Mouse (Mus musculus) liver, adult (tissue): ENCODE data around the gene Garnl3.

ENCODE experiments used
- GATA4 ChIP-seq: IDR thresholded peaks from 2 replicates; pipeline ENCODE4 v1.6.1; 2014; ENCODE audit warnings: mild to moderate bottlenecking, low read length; ENCODE audit not compliant: insufficient replicate concordance

The Garnl3 gene

GRCm38 (mm10) chr2:33074188-33074587, 57.3 kb downstream of the Garnl3 start:
- no peak for TF ChIP-seq GATA4

DNA sequence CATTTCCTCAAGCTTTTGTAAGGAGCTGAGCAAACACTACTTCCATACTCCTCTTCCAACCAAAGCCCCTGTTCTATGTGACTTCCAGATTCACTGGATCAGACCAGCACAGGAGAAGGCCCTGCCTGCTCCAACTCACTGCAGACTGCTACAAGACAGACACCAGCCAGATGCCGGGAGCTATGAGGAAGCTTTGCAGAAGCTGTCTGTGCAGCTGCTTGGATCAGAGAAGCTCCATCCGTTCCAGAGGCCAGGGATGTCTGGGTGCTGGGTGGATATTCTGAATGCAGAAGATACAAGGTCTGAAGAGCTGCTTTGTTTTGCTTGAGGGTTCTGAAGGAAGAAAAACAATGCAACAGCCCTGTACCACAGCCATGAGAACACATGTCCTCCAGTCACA, 59.1 kb downstream of the Garnl3 start:
- no peak for TF ChIP-seq GATA4

DNA sequence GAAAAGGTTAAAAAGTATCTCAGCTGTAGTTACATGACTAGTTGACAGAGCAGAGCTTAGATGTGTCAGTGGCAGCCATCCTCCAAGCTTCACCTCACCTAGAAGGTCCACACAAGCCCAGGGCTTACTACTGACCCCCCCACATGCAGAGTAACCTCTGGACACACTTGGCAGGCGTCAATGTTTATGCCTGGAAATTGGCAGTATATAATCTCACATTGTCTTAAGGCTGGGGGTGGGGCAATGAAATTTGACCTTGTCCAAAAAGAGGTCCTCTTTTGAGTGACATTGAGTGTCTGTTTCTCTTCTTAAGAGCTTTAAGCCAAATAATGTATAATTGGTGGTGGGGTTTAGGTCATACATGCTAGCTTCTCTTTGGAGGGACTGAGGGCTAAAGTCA, 65.8 kb downstream of the Garnl3 start:
- TF ChIP-seq GATA4, result no peak

- no peak for TF ChIP-seq GATA4
Observed at GRCm38 (mm10) chr2:33062744-33063143, 68.7 kb downstream of the Garnl3 start.

DNA sequence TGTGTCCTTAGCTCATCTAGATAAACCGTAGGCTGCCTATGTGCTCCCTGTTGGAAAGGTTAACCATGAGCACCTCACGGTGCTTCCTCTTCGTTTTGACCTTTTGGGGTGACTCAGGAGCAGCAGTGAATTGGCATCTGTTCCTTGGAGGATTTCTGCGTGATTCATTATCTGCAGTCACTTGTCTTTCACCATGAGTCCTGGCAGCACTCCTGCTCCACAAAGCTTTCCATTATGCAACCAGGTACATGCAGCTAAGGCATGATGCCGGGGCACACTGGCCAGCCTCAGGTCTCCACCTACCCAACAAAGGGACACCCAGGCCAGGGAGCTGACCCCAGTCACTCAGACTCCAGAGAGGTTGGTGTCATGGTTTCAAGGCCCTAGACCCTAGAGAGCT, 72.5 kb downstream of the Garnl3 start:
- TF ChIP-seq GATA4, result no peak

DNA sequence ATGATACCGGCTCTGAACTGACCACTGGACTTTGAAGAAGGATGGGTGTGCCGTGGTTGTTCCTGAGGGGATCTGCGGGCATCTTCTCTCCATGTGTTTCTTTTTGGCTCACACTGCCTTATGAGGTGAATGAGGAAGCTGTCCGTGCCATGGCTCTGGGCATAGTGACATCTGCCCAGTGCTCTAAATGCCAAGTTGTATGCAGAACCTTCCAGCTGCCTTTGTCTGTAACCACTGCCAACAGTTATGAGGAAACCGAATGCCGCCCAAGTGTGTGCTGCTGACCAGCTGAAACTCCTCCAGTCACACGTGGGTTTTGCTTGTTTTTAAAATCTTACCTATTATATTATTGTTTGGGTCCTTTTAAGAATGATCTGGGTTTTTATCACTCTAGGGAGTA, 73.9 kb downstream of the Garnl3 start:
- TF ChIP-seq GATA4, result no peak

GRCm38 (mm10) chr2:33053966-33054365, 77.5 kb downstream of the Garnl3 start:
- no peak for TF ChIP-seq GATA4

GRCm38 (mm10) chr2:33047360-33047759, 84.1 kb downstream of the Garnl3 start:
- TF ChIP-seq GATA4, result no peak

GRCm38 (mm10) chr2:33046919-33047318, 84.5 kb downstream of the Garnl3 start:
- TF ChIP-seq GATA4, result no peak

GRCm38 (mm10) chr2:33045899-33046298, 85.6 kb downstream of the Garnl3 start:
- TF ChIP-seq GATA4, result no peak

GRCm38 (mm10) chr2:33042781-33043180, 88.7 kb downstream of the Garnl3 start:
- TF ChIP-seq GATA4, result no peak

GRCm38 (mm10) chr2:33041571-33041970, 89.9 kb downstream of the Garnl3 start:
- peak; percentile 29; the same call in 1 of the 2 replicates for TF ChIP-seq GATA4

- TF ChIP-seq GATA4, result no peak
Observed at GRCm38 (mm10) chr2:33037429-33037828, 94.0 kb downstream of the Garnl3 start.

DNA sequence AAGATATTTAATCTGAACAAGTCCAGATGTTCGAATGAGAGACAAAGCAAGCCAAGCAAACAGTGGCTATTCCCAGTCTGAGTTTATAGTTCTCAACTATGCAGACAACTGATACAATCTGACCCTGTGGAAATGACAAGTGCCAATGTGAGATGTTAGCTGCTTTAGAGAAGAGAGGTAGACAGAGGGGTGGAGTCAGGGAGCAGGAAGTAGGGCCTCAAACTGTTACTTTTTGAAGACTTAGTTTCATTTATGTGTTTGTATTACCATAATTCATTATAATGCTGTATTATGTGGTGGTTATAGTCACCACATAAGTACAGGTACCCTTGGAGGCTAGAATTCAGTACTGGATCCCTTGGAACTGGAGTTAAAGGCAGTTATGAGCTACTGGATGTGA, 96.2 kb downstream of the Garnl3 start:
- no peak for TF ChIP-seq GATA4

DNA sequence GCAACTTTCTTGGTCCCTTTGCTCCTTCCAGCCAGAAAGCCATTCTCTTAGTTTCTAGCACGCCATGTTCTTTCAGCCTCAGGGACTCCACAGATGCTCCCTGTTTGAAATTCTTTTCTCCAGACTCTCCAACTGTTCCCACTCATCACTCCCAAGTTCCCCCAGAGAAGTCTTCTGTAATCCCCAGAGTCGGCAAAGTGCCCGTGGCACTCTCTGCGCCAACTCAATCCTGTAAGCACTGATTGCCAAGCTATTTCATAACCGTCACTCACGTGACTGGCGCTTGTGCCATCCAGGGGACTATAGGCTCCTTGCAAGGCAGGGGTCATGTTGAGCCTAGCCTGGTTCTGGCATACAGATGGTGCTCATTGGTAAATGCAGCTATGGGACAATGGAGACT, 98.2 kb downstream of the Garnl3 start:
- TF ChIP-seq GATA4, result no peak

DNA sequence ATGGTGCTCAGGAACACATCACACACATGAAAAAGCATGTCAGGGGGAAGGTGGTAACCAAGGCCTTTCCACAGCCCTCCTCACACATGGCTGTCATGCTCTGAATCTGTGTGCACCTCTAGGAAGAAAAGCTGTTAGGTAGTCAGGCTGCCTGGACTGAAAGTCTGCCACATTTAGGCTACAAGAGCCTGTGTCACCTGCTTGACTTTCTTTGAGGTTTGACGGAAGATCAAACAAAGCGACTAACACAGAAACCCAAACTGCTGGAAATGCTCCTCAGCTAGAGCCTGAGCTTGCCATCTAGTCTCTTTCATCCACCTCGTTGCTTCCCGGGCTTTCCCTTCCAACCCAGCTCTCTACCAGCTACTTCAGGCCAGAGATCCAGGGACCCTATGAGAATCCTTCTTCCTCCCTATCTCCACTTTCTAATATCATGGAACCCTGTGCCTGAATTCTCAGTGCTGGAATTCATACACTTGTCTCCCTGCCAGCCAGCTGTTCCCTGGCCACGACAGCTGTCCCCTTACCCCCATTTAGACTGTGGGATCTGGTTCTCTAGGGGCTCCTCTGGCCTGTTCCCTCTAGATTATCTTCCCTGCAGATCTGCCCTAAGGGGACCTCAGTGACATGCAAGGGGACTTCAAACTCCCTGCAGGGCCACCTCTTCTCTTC, 98.9 kb downstream of the Garnl3 start:
- TF ChIP-seq GATA4, result no peak

GRCm38 (mm10) chr2:33025040-33025439, 106.4 kb downstream of the Garnl3 start:
- TF ChIP-seq GATA4, result no peak
